Mouse (Mus musculus) embryo, embryonic 9.5 days (tissue): ENCODE data around the gene Bsph2.

Experiments
- DNase-seq: peaks from one replicate; pipeline ENCODE4 v3.0.0-alpha.2; 2017; ENCODE audit errors: extremely low spot score

The Bsph2 gene

GRCm38 (mm10) chr7:13570967-13571366, at the start of gene Bsph2:
Gene Bsph2 (minus strand): TSS chr7:13571067.
- DNase-seq = no peak

GRCm38 (mm10) chr7:13511539-13511938, 59.3 kb downstream of the Bsph2 start:
- DNase-seq = no peak
